Mouse (Mus musculus): ENCODE data around the gene Ebf1.

GRCm38 (mm10) chr11:44974271-44974670 lies 357.2 kb downstream of the Ebf1 start:
- TF ChIP-seq CTCF (IDR thresholded peaks at IDR 0.05; ENCODE audit: control insufficient read depth, insufficient read depth, low read length) = no peak
- TF ChIP-seq POLR2A (IDR thresholded peaks at IDR 0.05; ENCODE audit: borderline replicate concordance, control insufficient read depth, low read depth, low read length) = no peak

Data from bone marrow, adult 2 months (tissue).